Mouse (Mus musculus): ENCODE data around the gene Insrr.
"Not testable (repeated sequence)": the region's sequence is repeated elsewhere in the genome, so short reads cannot be mapped to it uniquely, and the experiment has no call there.

Insrr gene

DNA sequence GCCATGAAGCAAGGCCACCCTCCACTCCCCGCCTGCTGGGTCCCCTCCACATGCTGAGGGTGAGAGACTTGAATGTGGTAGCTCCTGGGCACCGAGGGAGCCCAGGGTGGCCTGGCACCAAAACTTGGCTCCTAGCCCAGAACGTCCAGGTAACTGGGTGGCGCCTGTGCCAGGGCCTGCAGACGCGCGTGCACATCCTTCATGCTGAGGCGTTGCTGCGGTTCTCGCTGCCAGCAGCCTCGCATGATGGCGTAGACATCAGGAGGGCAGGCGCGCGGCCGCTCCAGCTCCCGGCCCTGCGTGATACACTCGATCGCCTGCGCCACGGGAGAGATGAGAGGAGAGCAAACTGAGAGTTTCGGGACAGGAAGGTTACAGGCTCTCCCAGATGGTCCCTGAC lies 18.5 kb upstream of the Insrr start:
- DNase-seq (ENCODE audit: low spot score) = no peak

DNA sequence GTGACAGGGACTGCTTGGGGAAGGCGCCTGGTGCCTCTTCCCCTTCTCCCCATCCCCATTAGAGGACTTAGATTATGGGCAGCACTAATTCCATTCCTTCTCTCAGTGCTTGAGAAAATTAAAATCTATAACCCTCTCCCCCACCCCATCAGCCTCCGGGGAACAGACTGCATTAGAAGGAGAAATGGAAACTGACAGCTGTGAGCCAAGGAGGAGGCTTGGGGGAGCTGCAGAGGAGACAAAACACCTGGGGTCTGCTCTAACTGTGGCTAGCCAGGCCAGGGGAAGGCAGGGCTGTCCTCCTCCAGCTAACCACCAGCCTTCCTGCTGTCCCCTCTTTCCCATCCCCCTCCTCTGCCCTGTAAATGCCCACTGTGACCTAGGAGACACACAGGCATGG lies 17.7 kb upstream of the Insrr start:
- no peak for DNase-seq (ENCODE audit: low spot score)

DNA sequence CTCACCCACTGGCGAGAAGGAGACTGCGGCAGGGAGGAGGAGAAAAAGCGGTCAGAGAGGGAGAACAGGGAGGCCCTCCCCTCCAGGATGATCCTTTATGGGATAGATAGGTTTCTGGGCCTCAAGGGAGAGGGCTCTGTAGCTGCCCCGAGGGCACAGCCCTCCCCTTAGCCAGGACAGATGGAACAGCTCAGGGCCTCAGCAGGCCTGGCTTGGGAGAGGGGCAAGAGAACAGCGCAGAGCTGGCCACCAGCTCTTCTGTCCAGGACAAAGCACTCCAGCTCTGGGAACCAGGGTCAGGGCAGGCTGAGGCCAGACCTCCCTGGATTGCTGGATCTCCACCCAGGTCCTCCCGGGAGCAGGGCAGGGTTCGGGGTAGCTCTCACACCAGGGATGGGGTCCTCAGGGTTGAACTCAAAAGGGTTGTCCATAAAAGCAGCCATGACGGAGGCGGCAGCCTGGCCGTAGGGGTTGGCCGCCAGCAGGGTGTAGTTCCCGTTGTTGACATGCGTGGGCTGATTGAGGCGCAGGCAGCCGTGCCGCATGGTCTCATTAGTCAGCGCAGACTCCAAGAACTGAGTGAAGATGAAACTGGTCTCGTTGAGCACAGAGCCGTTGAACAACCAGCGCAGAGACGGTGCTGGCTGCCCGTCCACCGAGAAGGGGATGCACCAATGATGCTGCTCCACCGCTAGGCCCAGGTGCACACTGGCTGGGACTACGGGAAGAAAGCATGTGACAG lies 13.3 kb upstream of the Insrr start:
- no peak for DNase-seq (ENCODE audit: low spot score)

DNA sequence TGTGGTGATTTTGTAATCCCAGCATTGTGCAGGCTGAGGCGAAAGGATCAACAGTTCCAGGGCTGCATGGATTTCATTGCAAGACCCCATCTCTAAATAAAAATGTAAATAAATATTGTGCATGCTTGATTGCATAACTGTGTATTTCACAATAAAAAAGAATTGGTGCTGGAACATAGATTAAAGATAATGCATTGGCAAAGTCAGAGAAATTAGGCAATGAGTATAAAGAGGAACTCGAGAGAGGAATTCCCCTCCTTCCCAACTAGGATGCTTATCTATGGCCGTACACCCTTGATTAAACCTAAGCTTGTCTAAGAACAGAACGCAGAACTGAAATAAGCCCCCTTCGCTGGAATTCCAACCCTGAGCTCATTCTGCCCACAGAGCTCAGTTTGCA lies 11.6 kb upstream of the Insrr start:
- DNase-seq (ENCODE audit: low spot score) = no peak

DNA sequence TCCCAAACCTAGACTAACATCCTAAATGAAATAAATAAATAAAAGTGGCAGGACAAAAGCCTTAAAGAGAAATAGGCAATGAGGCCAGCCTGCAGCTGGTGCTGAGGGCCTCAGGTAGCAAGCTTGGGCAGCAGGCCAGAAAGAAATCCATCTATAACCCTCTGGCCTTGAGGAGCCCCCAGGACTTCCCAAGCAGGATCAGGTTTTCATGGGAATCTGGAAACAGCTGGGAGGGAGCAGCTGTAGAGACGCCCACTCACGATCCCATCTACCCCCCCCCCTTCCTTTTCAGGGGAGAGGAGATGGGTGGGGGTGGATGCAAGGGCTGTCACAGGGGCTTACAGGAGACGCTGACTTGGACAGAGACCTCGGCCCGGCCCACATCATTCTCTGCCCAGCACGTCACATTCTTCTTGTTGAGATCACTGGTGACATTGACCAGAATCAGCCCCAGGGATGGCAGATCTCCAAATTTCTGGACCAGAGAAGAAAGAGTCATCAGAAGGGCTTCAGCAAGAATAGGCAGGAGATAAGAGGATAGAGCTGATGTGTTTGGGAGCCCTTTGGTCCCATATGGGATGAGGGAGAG lies 11.0 kb upstream of the Insrr start:
- no peak for DNase-seq (ENCODE audit: low spot score)

DNA sequence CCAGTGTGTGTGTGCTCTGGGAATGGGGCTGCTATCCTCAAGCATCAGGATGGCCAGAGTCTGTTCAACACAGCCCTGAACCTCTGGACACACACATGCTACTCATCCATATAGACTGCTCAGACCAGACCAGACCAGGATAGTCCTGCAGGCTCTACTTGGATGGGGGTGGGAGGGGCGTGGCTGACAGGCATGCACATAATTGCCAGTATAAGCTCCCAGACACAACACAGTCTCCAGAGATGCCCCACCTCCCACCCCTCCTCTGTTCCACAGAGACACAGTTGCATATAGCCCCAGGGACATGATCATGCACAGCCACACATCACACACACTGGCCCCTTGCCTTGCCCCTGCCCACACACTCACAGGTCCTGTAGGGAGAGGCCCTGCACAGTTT lies 7.5 kb upstream of the Insrr start:
- DNase-seq (ENCODE audit: low spot score) = no peak

DNA sequence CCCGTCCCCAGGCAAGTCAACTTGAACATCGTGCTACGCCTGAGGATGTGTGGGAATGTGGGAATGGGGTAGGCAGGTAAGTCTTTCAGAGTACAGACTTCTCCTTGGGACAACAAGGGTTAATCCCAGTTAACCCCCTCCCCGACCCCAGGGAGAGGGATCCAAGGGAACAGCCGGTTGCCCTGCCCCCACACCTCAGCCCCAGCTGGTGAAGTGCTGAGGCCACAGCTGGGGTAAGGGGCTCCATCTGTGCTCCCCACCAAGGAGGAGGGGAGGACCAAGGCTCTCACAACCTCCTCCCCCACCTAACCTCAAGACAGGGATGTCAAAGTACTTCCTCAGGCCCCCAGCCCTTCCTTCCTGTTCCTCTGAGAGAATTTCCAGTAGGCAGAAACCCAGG lies 7.0 kb upstream of the Insrr start:
- DNase-seq (ENCODE audit: low spot score) = no peak

DNA sequence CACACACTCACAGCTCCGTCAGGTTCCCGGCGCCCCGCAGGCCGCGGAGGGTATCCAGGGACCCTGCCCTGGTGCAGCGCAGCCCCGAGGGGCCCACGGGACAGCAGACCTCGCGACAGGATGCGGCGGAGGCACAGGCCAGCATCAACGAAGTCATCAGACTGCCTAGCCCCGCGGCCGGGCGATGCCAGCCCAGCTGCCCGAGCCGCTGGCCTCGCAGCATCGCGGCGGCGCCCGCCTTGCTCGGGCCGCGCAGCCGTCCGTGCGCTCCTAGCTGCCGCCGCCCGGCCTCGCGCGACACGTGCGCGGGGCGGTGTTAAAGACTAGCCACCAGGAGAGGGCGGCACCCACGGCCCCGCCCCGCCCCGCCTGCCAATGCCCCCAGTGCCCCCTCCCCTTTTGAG lies 1.8 kb upstream of the Insrr start, which contains the start of gene Ntrk1:
Ntrk1 (minus strand) TSS at position 241 of the 404 bp plus-strand sequence.
- no peak for DNase-seq (ENCODE audit: low spot score)

DNA sequence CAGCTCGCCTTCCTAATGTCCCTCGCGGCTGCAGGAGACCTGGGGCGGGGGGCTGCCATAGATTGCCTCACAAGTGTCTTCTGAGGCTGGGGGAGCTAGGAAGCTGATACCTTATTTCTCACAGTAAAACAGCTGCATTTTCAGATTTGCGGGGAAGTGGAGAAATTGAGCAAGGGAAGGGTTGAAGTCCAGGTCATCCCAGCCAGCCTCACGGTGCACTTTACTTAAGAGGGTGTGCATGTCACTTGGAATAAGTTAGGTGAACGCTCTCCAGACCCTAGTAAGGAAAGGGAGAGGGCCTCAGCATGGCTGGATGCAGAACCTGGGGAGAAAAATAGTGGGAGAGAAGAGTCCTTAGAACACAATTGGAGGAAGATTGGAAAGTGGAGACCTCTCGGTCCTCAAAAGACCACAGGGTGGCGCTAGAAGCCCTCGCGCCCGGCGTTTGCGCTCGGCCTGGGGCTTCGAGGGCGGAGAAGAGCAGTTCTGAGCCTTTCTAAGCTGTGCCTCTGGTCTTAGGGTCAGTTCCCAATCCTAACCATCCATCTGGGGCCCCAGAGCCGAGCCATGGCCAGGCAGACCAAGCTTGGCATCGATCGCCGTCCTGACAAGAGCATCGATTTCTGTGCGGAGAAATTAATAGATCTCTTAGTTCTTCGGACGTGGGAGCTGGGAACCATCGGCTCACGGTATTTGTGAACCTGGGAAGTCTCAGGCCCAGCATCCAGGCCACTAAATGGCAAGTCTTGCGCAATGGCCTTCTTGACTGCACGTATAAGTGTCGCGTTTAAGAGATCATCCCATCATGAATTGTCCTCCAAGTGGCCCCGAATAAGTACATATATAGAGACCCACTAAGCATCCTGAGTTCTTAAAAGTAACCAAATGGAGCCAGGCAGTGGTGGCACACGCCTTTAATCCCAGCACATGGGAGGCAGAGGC lies 1.1 kb upstream of the Insrr start:
- no peak for DNase-seq (ENCODE audit: low spot score)

DNA sequence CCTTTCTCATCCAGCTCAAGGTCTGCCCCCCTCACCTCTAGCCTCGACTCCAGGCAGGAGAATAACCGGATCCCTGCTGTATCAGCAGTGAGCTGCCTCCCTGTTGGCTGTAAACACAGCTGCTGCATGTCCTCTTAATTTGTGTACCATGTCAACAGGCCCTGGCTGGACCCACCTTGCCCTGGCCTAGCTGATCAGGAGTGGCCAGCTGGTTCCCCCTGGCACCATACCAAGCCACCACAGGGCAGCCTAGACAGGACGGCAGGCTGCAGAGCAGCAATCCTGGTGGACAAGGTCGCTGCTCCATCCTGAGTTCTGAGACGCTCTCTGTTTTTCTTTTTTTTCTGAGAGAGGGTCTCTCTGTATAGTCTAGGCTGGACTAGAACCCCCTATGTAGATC lies 4.9 kb downstream of the Insrr start:
- DNase-seq (ENCODE audit: low spot score) = no peak

DNA sequence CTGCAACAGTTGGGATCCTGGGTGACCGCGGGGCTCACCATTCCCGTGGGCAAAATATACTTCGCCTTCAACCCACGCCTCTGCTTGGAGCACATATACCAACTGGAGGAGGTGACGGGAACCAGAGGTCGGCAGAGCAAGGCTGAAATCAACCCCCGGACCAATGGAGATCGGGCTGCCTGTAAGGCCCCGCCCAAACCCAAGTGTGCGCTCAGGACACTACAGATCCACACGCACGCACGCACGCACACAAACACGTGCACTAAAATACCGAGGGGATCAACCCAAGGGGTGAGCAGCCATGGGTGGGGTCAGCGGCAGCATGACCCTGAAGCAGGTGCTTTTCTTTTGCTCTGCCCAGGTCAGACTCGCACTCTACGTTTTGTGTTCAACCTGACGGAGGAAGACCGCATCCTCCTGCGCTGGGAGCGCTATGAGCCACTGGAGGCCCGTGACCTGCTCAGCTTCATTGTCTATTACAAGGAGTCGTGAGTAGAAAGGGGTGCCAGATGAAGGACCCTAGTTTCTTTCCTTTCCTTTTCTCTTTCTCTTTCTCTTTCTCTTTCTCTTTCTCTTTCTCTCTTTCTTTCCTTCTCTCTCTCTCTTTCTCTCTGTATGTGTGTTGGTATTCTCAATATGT lies 7.4 kb downstream of the Insrr start:
- no peak for DNase-seq (ENCODE audit: low spot score)

DNA sequence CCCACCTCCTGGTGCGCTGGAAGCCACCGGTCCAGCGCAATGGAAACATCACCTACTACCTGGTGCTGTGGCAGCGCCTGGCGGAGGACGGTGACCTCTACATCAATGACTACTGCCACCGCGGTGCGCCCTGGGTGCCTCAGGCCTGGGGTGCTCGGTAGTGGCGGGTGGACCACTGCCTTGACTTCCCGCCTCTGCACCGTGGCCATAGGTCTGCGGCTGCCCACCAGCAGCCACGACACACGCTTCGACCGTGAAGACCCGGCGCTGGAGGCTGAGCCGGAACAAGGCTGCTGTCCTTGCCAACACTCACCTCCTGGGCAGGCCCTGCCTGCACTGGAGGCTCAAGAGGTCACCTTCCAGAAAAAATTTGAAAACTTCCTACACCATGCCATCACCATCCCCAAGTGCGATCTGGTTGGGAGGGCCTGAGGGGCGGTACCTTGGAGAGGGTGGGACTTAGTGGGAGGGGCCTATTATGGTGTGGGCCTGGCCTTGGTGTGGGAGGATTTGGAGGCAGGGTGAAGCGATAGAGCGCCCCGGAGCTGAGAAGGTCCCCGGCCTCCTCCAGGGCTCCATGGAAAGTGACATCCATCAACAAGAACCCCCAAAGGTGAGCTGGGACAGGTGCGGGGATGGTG lies 12.7 kb downstream of the Insrr start:
- DNase-seq (ENCODE audit: low spot score) = no peak

DNA sequence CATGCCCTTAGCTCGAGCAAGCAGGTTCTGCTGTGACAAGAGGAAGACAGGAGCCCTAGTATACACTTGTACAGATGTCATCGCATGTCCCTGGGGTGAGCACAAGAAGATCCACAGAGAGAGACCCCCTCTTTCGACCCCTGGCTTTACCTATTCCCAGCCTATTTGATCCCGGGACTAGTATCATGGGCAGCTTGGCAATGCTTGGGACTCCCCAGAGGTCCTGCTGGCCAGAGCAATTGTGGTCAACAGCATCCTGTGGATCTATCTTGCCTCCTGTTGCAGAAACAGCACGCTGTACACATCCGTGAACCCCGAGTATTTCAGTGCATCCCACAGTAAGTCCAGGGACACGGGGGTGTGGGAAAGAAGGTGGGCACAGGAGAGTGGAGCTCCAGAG lies 14.5 kb downstream of the Insrr start:
- no peak for DNase-seq (ENCODE audit: low spot score)

DNA sequence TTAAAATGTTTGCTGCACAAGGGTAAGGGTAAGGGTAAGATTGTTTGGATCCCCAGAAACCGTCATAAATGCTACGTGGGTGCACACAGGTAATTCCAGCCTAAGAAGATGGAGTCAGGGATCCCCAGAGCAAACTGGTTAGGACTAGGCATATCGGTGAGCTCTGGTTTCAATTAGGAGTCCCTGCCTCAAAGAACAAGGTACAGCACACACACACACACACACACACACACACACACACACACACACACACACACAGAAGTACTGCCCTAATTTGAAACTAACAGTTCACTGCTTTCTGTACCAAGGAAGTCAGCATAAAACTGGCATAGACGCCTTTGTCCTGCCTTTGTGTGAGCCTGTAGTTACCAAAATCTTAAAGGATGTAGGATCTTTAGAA lies 15.7 kb downstream of the Insrr start:
- no peak for DNase-seq (ENCODE audit: low spot score)

DNA sequence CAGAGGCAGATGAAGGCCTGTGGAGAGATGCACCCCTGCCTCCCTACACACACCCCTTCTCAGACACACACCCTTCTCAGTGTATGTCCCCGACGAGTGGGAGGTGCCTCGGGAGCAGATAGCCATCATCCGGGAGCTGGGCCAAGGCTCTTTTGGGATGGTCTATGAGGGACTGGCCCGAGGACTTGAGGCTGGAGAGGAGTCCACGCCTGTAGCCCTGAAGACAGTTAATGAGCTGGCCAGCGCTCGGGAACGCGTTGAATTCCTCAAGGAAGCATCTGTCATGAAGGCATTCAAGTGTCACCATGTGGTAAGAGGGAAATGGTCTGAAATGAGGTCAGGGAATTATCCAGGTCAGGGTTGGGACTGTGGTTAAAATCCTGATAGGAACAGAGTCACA lies 16.1 kb downstream of the Insrr start:
- no peak for DNase-seq (ENCODE audit: low spot score)

DNA sequence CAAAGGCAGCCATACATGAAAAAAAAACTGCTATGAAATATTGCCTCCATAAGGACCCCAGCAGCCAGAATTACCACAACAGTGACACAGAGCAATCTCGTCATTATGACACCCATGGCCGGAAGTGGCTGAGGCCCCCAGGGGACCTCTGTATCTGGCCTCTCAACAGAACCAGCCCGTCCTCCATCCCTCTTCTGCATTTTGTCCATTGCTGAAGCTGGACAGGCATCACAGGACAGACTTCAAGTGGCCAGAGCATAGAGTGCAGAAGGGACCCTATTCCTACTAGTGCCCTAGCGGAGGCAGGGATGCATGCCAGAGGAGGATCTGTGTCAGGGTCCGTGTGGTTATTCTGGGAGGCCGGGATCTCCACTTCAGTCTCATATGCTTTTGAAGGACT lies 19.4 kb downstream of the Insrr start:
- DNase-seq (ENCODE audit: low spot score) = no peak

DNA sequence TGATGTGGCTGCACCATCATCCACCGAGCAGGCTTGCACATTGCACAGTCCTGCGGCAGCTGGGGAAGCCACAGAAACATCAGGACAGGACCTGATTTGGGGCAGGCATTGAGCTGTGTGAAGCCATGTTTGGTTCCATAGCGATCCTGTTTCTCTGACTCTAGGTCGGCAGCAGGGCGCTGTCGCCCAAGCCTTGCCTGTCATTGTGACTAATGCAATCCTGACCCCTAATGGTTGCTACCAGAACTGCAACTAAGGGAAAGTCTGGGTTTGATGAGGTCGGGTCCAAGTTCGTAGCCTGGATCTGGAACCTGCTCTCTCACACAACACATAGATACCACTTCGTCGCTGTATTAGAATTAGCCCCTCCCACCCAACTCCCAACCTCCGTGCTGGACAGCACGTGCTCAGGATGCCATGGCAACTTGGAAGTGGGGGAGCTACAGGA lies 19.9 kb downstream of the Insrr start:
- peak; percentile 89 for DNase-seq (ENCODE audit: low spot score)

DNA sequence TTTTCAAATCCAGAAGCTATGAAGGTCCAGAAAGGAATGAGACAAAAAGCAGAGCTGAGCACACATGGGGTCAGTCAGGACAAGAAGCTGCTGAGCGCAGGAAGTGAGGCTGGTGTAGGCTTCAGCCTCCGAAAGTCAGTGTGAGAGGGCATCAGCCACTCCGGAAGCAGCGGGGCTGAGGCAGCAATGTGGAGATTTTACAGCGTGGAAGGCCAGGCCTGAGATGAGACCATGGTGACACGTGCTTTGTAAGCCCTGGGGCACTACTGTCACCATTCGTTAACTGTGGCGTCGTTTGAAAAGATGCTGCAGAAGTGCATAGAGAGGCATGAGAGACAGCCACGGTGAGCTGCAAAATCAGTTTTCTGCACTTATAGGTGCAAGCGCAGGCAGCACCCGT lies 21.5 kb downstream of the Insrr start:
- DNase-seq (ENCODE audit: low spot score) = no peak

DNA sequence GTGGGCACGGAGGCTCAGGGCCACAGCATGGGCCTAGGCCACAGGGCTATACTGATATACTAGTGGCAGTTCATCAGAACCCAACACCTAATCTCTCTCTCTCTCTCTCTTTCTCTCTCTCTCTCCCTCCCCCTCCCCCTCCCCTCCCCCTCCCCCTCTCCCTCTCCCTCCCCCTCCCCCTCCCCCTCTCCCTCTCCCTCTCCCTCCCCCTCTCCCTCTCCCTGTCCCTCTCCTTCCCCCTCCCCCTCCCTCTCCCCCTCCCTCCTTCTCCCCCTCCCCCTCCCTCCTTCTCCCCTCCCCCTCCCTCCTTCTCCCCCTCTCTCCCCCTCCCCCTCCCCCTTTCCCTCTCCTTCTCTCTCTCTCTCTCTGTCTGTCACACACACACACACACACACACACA lies 27.5 kb downstream of the Insrr start, which contains the start of gene Pear1:
Pear1 (minus strand) TSS at position 101 of the 400 bp plus-strand sequence.
- not testable (repeated sequence) for DNase-seq (ENCODE audit: low spot score)

DNA sequence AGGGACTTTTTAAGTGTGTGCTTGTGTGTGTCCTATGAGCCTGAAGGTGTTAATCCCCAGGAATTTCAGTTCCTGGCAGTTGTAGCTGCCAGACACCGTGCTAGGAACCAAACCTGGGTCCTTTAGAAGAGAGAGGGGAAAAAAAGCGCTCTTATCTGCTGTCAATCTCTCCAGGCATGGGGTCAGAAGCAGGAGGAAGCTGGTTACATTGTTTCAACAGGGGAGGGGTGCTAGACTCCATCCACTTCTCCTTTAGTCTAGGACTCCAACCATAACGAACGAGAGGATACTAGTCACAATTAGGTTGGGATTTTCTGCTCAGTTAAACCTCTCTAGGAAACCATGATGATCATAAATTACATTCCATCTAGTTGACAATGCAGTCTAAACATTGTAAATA lies 31.7 kb downstream of the Insrr start:
- DNase-seq (ENCODE audit: low spot score) = no peak

DNA sequence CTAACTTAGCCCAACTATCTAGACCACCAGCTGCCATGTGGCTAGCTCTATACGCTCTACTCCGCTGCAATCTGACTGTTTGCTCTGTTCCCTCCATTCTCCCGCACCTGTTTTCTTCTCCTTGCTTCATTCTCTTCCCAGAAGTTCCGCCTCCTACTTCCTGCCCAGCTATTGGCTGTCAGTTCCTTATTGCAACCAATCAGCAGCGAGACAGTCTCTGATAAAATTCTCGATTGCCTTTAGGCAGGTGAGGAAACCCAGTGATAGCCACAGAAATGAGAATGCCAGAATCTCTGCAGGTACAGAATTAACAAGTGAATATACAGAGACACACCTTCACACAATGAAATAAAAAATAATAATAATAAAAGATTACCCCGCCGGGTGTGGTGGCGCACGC lies 32.3 kb downstream of the Insrr start:
- DNase-seq (ENCODE audit: low spot score) = no peak

Measured in adipocyte (in vitro differentiated cells).